Mouse (Mus musculus): ENCODE results near the gene Ppp4r1. TPM values are rescaled to one million over a fixed set of nuclear protein-coding genes. Genes with fewer than 3 reads are reported as not detected.

Ppp4r1 gene
- polyA plus RNA-seq, 1 experiment from 2014 or later, result 42.9 TPM

GRCm38 (mm10) chr17:65873834-65874233 is 91.5 kb downstream of the Ppp4r1 start:
- Histone ChIP-seq H3K4me3 (no peak overlapping the region), H3K27ac (no peak overlapping the region), H3K9me3 (no peaks in the 10 kb centered on the region), H3K4me1 (peaks cover 15% of the 10 kb centered on the region), H3K27me3 (ENCODE audit: insufficient read depth, poor library complexity, severe bottlenecking) (no peaks in the 10 kb centered on the region), H3K36me3 (0 out of 2 replicates have a peak, but pooled peaks cover 4% of the 10 kb centered on the region)
- 91% methylated on average over 11 of the region's 11 CpGs for WGBS
- DNase-seq (ENCODE audit: low spot score), result no peak

DNA sequence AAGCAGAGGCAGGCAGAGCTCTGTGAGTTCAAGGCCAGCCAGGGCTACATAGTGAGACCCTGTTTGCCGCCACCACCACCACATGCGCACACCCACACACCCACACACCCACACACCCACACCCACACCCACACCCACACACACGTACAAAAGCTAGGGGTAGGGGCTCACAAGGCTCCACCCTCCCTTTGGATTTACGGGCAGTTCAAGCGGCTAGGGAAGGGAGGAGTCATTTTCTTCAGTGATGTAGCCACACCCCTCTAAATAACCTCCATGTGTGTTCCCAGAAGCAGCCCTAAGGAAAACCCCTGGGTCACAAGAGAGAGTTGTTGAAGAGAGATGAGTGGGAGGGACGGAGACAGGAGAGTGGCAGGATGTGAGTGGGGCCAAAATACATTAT is 94.7 kb downstream of the Ppp4r1 start:
- Histone ChIP-seq H3K4me3 (no peak overlapping the region), H3K9me3 (no peaks in the 10 kb centered on the region), H3K4me1 (peaks cover 15% of the 10 kb centered on the region), H3K27ac (no peak overlapping the region), H3K27me3 (ENCODE audit: insufficient read depth, poor library complexity, severe bottlenecking) (no peaks in the 10 kb centered on the region), H3K36me3 (0 out of 2 replicates have a peak, but pooled peaks cover 7% of the 10 kb centered on the region)
- no peak for DNase-seq (ENCODE audit: low spot score)
- 69% methylated on average over 6 of the region's 6 CpGs for WGBS

GRCm38 (mm10) chr17:65884061-65884669 is 101.8 kb downstream of the Ppp4r1 start:
- Histone ChIP-seq H3K4me3 (peak overlapping the region; percentile 99), H3K9me3 (no peaks in the 10 kb centered on the region), H3K27me3 (ENCODE audit: insufficient read depth, poor library complexity, severe bottlenecking) (no peaks in the 10 kb centered on the region), H3K27ac (peak overlapping the region; percentile 93), H3K36me3 (0 out of 2 replicates have a peak, but pooled peaks cover under 1% of the 10 kb centered on the region), H3K4me1 (peaks cover 20% of the 10 kb centered on the region)
- under 1% methylated on average over 56 of the region's 56 CpGs for WGBS
- DNase-seq (ENCODE audit: low spot score), result peak; percentile 83

- under 1% methylated on average over 67 of the region's 67 CpGs for WGBS
- Histone ChIP-seq H3K36me3 (no peaks in the 10 kb centered on the region), H3K27me3 (ENCODE audit: insufficient read depth, poor library complexity, severe bottlenecking) (no peaks in the 10 kb centered on the region)
These were observed 102.5 kb downstream of the Ppp4r1 start for GRCm38 (mm10) chr17:65884691-65885397.

DNA sequence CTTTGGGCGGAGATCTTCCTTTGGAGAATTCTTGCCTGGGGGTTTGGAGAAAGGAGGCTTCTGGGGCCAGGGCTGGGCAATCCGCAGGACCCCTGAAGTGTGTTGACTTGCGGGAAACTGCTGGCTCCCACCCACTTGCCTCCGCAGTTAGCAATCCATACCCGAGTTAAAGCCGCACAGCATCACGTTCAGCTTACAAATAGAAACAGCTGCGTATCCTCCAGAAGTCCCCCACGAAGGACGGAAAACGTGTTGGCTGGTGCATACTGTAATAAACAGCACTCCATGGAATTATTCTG is 103.0 kb downstream of the Ppp4r1 start:
- no peak for DNase-seq (ENCODE audit: low spot score)
- Histone ChIP-seq H3K36me3 (no peaks in the 10 kb centered on the region), H3K27me3 (ENCODE audit: insufficient read depth, poor library complexity, severe bottlenecking) (no peaks in the 10 kb centered on the region), H3K4me1 (peaks cover 20% of the 10 kb centered on the region), H3K27ac (peak overlapping the region; percentile 93), H3K4me3 (peak overlapping the region; percentile 99), H3K9me3 (no peaks in the 10 kb centered on the region)
- WGBS, result 0% methylated on average over 11 of the region's 11 CpGs

More at GRCm38 (mm10) chr17:65884691-65885397, 102.5 kb downstream of the Ppp4r1 start:
- Histone ChIP-seq H3K4me1 (peaks cover 20% of the 10 kb centered on the region), H3K9me3 (no peaks in the 10 kb centered on the region), H3K4me3 (peak overlapping the region; percentile 99), H3K27ac (peak overlapping the region; percentile 93)
- peak; percentile 100 for DNase-seq (ENCODE audit: low spot score)

DNA sequence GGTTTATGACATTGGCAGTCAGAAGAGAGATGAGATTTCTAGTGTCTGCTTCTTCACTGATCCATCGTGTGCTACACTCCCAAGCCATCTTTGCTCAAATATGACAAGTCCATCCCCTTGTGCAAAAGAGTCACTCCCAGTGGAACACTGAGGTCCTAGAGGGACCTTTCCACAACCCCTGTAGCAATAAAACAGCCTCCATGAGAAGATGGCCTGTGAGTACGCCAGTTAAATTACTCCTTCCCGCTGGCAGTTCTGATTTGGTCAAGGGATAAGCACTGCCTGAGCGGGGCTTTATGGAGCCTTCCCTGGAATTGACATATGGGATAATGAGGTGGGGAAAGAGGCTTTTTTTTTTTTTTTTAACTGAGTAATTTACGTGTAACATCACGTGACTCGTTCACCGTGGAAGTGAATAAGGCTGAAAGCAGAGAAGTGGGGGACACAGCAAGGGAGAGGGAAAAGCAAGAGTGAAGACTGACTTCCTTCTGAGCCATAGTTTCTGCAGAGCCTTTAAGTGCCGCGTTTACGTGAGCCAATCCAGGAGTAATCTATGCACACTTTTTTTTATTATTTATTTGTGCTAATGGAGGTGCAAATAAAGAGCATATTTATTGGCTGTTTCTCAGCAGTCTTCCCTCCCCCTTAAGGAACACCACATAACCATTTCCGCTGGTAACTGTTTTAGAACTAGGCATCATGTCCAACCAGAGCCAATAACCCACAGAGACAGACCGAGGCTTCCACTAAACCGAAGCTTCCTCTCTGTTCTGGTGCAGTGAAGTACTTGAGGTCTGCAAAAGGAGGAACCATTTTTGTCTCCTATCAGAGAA is 103.5 kb downstream of the Ppp4r1 start, which contains the start of gene Ralbp1:
TSS of gene Ralbp1 (minus strand) at position 102 of the 833 bp plus-strand sequence.
- Histone ChIP-seq H3K27ac (peak within 1 kb of the TSS; percentile 93), H3K9me3 (no peaks in the 10 kb centered on the region), H3K27me3 (ENCODE audit: insufficient read depth, poor library complexity, severe bottlenecking) (no peaks in the 10 kb centered on the region), H3K4me1 (peaks cover 20% of the 10 kb centered on the region), H3K36me3 (no peaks in the 10 kb centered on the region), H3K4me3 (peak within 1 kb of the TSS; percentile 99)
- no peak for DNase-seq (ENCODE audit: low spot score)
- WGBS, result 11% methylated on average over 14 of the region's 14 CpGs

GRCm38 (mm10) chr17:65886571-65886970 is 104.2 kb downstream of the Ppp4r1 start:
- 72% methylated on average over 9 of the region's 9 CpGs for WGBS
- Histone ChIP-seq H3K27me3 (ENCODE audit: insufficient read depth, poor library complexity, severe bottlenecking) (no peaks in the 10 kb centered on the region), H3K36me3 (no peaks in the 10 kb centered on the region), H3K4me1 (peaks cover 15% of the 10 kb centered on the region), H3K27ac (peak overlapping the region; percentile 93), H3K9me3 (no peaks in the 10 kb centered on the region), H3K4me3 (peak overlapping the region; percentile 99)
- DNase-seq (ENCODE audit: low spot score), result no peak

GRCm38 (mm10) chr17:65889476-65889875 is 107.1 kb downstream of the Ppp4r1 start:
- H3K9me3 ChIP-seq, result no peaks in the 10 kb centered on the region
- 75% methylated on average over 5 of the region's 5 CpGs for whole genome bisulfite sequencing
- H3K36me3 ChIP-seq, result no peaks in the 10 kb centered on the region
- H3K27ac ChIP-seq, result no peak overlapping the region
- no peaks in the 10 kb centered on the region for H3K27me3 ChIP-seq (ENCODE audit: insufficient read depth, poor library complexity, severe bottlenecking)
- peaks cover 11% of the 10 kb centered on the region for H3K4me1 ChIP-seq
- DNase-seq (ENCODE audit: low spot score), result no peak
- no peak overlapping the region for H3K4me3 ChIP-seq

Other genes with a start within 250 kb of the Ppp4r1 start
- 0.20 TPM in 1 of 2 replicates, not detected in the other for gene Tmem232, start 241.8 kb upstream of the Ppp4r1 start, polyA plus RNA-seq (2016; fragmentation: Nextera tagmentation; extraction: Ambion mirVana)
- gene Vapa, start 169.0 kb upstream of the Ppp4r1 start, polyA plus RNA-seq (2016; fragmentation: Nextera tagmentation; extraction: Ambion mirVana), result 153 and 179 TPM in 2 replicates
- gene Txndc2, start 140.4 kb upstream of the Ppp4r1 start, polyA plus RNA-seq (2016; fragmentation: Nextera tagmentation; extraction: Ambion mirVana), result 0.12 TPM in 1 of 2 replicates, not detected in the other
- 35.7 and 42.2 TPM in 2 replicates for gene Rab31, start 9.8 kb upstream of the Ppp4r1 start, polyA plus RNA-seq (2016; fragmentation: Nextera tagmentation; extraction: Ambion mirVana)
- gene Ralbp1, start 103.2 kb downstream of the Ppp4r1 start, polyA plus RNA-seq (2016; fragmentation: Nextera tagmentation; extraction: Ambion mirVana), result 46.1 and 52.1 TPM in 2 replicates
- 74.4 and 79.4 TPM in 2 replicates for gene Twsg1, start 168.7 kb downstream of the Ppp4r1 start, polyA plus RNA-seq (2016; fragmentation: Nextera tagmentation; extraction: Ambion mirVana)

Measured in heart, embryonic 10.5 days (tissue).